Mouse (Mus musculus): Measurements from ENCODE around the gene Mapk1. TPM values are rescaled to one million over a fixed set of nuclear protein-coding genes. Genes with fewer than 3 reads are reported as not detected.

Mapk1 gene
- polyA plus RNA-seq, 1 experiment from 2014 or later: 147 TPM

GRCm38 (mm10) chr16:17069511-17070443 lies 86.6 kb downstream of the Mapk1 start, which contains the start of gene Ypel1:
Ypel1 (plus strand) TSS chr16:17069696.
- H3K4me1 ChIP-seq: peaks cover 24% of the 10 kb centered on the region
- H3K27me3 ChIP-seq (ENCODE audit: low read depth, poor library complexity, severe bottlenecking): no peaks in the 10 kb centered on the region
- peaks cover 35% of the 10 kb centered on the region for H3K36me3 ChIP-seq
- WGBS: under 1% methylated on average over 76 of the region's 76 CpGs
- H3K9me3 ChIP-seq (replicated peaks): peaks cover 1% of the 10 kb centered on the region; the same call in 1 of the 2 replicates
- peak within 1 kb of the TSS; percentile 87 for H3K4me3 ChIP-seq
- H3K27ac ChIP-seq (replicated peaks): peak within 1 kb of the TSS; percentile 99
- DNase-seq (ENCODE audit: low spot score): peak; percentile 94

GRCm38 (mm10) chr16:17070716-17071115 lies 87.5 kb downstream of the Mapk1 start:
- DNase-seq (ENCODE audit: low spot score): no peak
- Histone ChIP-seq H3K36me3 (peaks cover 44% of the 10 kb centered on the region), H3K4me3 (peak overlapping the region; percentile 87), H3K9me3 (replicated peaks) (peaks cover 11% of the 10 kb centered on the region; the same call in 1 of the 2 replicates), H3K27me3 (ENCODE audit: low read depth, poor library complexity, severe bottlenecking) (no peaks in the 10 kb centered on the region), H3K4me1 (peaks cover 24% of the 10 kb centered on the region), H3K27ac (replicated peaks) (peak overlapping the region; percentile 99)
- 52% methylated on average over 6 of the region's 6 CpGs for WGBS

DNA sequence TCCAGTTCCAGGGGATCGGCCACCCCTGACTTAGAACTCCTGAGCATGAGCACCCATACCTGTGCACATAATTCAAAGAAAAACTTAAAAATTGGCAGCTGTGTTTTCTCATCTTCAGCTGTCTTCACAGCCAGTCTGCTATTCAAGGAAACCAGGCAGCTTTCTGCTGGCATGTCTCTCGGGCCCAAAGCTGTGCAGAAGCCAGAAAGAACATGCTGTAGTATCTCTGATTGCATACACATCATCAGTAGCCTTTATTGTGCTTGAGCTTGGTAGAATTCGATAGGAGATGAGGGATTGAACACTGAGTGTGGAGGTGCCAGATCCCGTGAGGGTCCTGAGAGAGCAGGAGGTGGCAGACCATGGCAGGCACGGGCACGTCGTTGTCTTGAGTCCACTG lies 89.8 kb downstream of the Mapk1 start:
- Histone ChIP-seq H3K36me3 (peaks cover 67% of the 10 kb centered on the region), H3K27ac (replicated peaks) (no peak overlapping the region), H3K4me1 (peaks cover 24% of the 10 kb centered on the region), H3K27me3 (ENCODE audit: low read depth, poor library complexity, severe bottlenecking) (no peaks in the 10 kb centered on the region), H3K4me3 (no peak overlapping the region), H3K9me3 (replicated peaks) (peaks cover 14% of the 10 kb centered on the region; the same call in 1 of the 2 replicates)
- 93% methylated on average over 7 of the region's 7 CpGs for WGBS
- DNase-seq (ENCODE audit: low spot score): no peak

DNA sequence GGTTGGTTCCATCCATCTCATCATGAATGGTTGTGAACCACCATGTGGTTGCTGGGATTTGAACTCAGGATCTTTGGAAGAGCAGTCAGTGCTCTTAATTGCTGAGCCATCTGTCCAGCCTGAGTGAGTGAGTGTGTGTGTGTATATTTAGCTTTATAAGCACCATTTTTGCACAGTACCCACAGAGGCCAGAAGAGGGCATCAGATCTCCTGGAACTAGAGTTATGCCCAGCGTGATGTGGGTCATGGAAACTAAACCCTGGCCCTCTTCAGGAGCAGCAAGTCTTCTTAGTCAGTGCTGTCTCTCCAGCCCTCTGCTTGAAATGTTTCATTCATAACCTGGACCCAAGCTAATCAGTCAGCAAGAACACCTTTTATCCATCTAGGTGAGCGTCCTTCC lies 93.1 kb downstream of the Mapk1 start:
- no peak for DNase-seq (ENCODE audit: low spot score)
- Histone ChIP-seq H3K27me3 (ENCODE audit: low read depth, poor library complexity, severe bottlenecking) (no peaks in the 10 kb centered on the region), H3K4me1 (peaks cover 7% of the 10 kb centered on the region), H3K4me3 (no peak overlapping the region), H3K36me3 (peaks cover 96% of the 10 kb centered on the region), H3K9me3 (replicated peaks) (peaks cover 14% of the 10 kb centered on the region; the same call in 1 of the 2 replicates), H3K27ac (replicated peaks) (no peak overlapping the region)
- 97% methylated on average over 2 of the region's 2 CpGs for WGBS

- peaks cover 99% of the 10 kb centered on the region for H3K36me3 ChIP-seq
- no peak for DNase-seq (ENCODE audit: low spot score)
- no peak overlapping the region for H3K27ac ChIP-seq (replicated peaks)
- H3K27me3 ChIP-seq (ENCODE audit: low read depth, poor library complexity, severe bottlenecking): no peaks in the 10 kb centered on the region
- H3K9me3 ChIP-seq (replicated peaks): peaks cover 14% of the 10 kb centered on the region; the same call in 1 of the 2 replicates
- H3K4me3 ChIP-seq: no peak overlapping the region
- H3K4me1 ChIP-seq: peaks cover 2% of the 10 kb centered on the region
Measured at GRCm38 (mm10) chr16:17076869-17077268, 93.7 kb downstream of the Mapk1 start.

DNA sequence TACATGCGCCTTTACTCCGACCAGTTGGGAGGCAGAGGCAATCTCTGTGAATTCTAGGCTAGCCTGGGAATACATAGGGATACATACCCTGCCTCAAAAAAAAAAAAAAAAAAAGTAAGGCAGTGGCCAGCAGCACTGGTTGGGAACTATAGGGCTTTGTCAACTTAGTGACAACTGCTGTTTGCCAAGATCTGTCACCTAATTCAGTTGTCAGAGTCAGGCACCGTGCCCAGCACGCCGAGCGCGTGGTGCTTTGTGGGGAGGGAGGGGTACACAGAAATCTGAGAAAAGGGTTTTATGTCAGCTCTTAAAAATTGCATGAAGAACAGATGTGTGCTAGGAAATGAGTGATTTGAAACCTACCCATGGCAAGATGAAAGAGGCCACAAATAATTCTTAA lies 94.9 kb downstream of the Mapk1 start:
- H3K27me3 ChIP-seq (ENCODE audit: low read depth, poor library complexity, severe bottlenecking): no peaks in the 10 kb centered on the region
- WGBS: 98% methylated on average over 7 of the region's 7 CpGs
- peaks cover 14% of the 10 kb centered on the region; the same call in 1 of the 2 replicates for H3K9me3 ChIP-seq (replicated peaks)
- H3K27ac ChIP-seq (replicated peaks): no peak overlapping the region
- peaks cover 99% of the 10 kb centered on the region for H3K36me3 ChIP-seq
- no peaks in the 10 kb centered on the region for H3K4me1 ChIP-seq
- H3K4me3 ChIP-seq: no peak overlapping the region
- DNase-seq (ENCODE audit: low spot score): no peak

GRCm38 (mm10) chr16:17082121-17082792 lies 99.1 kb downstream of the Mapk1 start:
- H3K27ac ChIP-seq (replicated peaks): no peak overlapping the region
- peaks cover 99% of the 10 kb centered on the region for H3K36me3 ChIP-seq
- WGBS: 92% methylated on average over 6 of the region's 6 CpGs
- no peak for DNase-seq (ENCODE audit: low spot score)
- H3K4me3 ChIP-seq: no peak overlapping the region
- no peaks in the 10 kb centered on the region for H3K4me1 ChIP-seq
- no peaks in the 10 kb centered on the region for H3K9me3 ChIP-seq (replicated peaks)
- no peaks in the 10 kb centered on the region for H3K27me3 ChIP-seq (ENCODE audit: low read depth, poor library complexity, severe bottlenecking)

- Histone ChIP-seq H3K27me3 (ENCODE audit: low read depth, poor library complexity, severe bottlenecking) (no peaks in the 10 kb centered on the region), H3K36me3 (peaks cover 100% of the 10 kb centered on the region), H3K27ac (replicated peaks) (no peak overlapping the region), H3K9me3 (replicated peaks) (no peaks in the 10 kb centered on the region), H3K4me1 (no peaks in the 10 kb centered on the region), H3K4me3 (no peak overlapping the region)
- WGBS: 92% methylated on average over 4 of the region's 4 CpGs
- DNase-seq (ENCODE audit: low spot score): no peak
Measured at GRCm38 (mm10) chr16:17085636-17086035, 102.5 kb downstream of the Mapk1 start.

DNA sequence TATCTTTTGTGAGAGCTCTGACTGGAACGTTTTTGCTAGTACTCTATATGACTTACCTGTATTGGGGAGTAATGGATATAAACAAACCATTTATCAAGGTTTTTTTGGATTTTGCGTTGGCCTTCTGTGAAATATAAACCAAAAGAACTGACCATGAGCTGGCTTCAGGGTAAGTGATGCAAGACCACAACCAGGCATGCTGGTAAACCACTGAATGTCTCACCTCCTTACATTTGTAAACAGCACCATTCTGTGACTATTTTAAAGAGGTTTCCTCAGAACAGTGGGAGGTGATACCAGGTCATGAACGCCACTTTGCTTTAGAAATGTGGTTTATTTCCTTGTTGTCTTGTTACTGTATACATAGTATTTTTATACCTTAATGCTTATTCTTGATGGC lies 103.1 kb downstream of the Mapk1 start:
- no peak for DNase-seq (ENCODE audit: low spot score)
- Histone ChIP-seq H3K4me3 (no peak overlapping the region), H3K27me3 (ENCODE audit: low read depth, poor library complexity, severe bottlenecking) (no peaks in the 10 kb centered on the region), H3K9me3 (replicated peaks) (no peaks in the 10 kb centered on the region), H3K4me1 (no peaks in the 10 kb centered on the region), H3K36me3 (peaks cover 100% of the 10 kb centered on the region), H3K27ac (replicated peaks) (no peak overlapping the region)
- 86% methylated on average over 3 of the region's 3 CpGs for WGBS

DNA sequence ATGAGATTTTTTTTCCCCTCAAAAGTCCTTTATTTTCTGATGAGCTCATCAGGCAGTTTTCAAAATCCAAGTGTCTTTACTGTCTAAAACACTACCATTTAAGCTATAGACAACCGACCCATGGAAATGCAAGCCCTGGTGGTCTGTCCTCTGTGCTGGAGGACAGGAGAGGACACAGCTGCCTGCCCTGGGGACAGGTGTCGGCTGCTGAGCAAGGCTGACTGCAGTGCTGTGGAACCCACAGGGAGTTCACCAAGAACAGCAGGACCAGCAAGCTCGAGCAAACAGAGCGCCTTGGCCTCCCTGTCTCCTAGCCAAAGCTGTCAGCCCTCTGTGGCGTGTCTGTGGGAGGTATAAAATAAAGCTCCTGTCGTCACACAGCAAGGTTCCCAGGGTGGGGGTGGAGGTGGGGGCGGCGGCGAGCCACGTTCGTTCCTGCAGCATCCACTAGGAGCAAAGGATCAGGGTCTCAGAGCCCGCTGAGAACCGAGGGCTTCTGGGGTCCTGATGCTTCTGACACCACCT lies 103.5 kb downstream of the Mapk1 start:
- DNase-seq (ENCODE audit: low spot score): no peak
- Histone ChIP-seq H3K4me3 (no peak overlapping the region), H3K27me3 (ENCODE audit: low read depth, poor library complexity, severe bottlenecking) (no peaks in the 10 kb centered on the region), H3K27ac (replicated peaks) (no peak overlapping the region), H3K4me1 (no peaks in the 10 kb centered on the region), H3K9me3 (replicated peaks) (no peaks in the 10 kb centered on the region), H3K36me3 (peaks cover 100% of the 10 kb centered on the region)
- WGBS: 81% methylated on average over 13 of the region's 13 CpGs

- Histone ChIP-seq H3K4me1 (no peaks in the 10 kb centered on the region), H3K36me3 (peaks cover 100% of the 10 kb centered on the region), H3K27ac (replicated peaks) (no peak overlapping the region), H3K9me3 (replicated peaks) (no peaks in the 10 kb centered on the region), H3K4me3 (no peak overlapping the region), H3K27me3 (ENCODE audit: low read depth, poor library complexity, severe bottlenecking) (no peaks in the 10 kb centered on the region)
- no peak for DNase-seq (ENCODE audit: low spot score)
- WGBS: 81% methylated on average over 3 of the region's 3 CpGs
Measured at GRCm38 (mm10) chr16:17088346-17088745, 105.2 kb downstream of the Mapk1 start.

GRCm38 (mm10) chr16:17096938-17097337 lies 113.8 kb downstream of the Mapk1 start:
- WGBS: 98% methylated on average over 3 of the region's 3 CpGs
- no peaks in the 10 kb centered on the region for H3K27me3 ChIP-seq (ENCODE audit: low read depth, poor library complexity, severe bottlenecking)
- no peak overlapping the region for H3K4me3 ChIP-seq
- no peak overlapping the region for H3K27ac ChIP-seq (replicated peaks)
- no peaks in the 10 kb centered on the region for H3K4me1 ChIP-seq
- DNase-seq (ENCODE audit: low spot score): no peak
- H3K36me3 ChIP-seq: peaks cover 100% of the 10 kb centered on the region
- H3K9me3 ChIP-seq (replicated peaks): no peaks in the 10 kb centered on the region

Measured in midbrain, embryonic 10.5 days (tissue).